Mouse (Mus musculus): ENCODE data around the gene Cxcl16.

DNA sequence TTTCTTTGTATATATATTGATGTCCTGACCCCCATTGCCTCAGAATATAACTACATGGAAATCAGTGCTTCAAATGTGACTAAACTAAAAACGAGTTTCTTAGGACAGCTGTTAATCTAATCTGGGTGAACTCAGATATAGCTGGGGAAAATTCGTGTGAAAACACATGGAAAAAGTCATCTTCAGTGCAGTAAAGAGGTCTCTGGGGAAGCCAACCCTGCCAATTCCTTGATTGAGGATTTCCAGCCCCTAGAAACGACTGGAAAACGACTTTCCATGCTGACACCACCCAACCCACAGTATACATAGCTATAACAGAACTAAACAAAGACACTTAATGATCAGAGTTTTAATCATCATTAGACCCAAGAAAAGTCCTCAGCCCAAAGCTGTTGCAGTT is 28.0 kb upstream of the Cxcl16 start:
- TF ChIP-seq POLR2A (IDR thresholded peaks at IDR 0.05; ENCODE audit: insufficient read depth, low read depth, low read length) (no peak), CTCF (IDR thresholded peaks at IDR 0.05; ENCODE audit: insufficient read depth, low read depth, low read length) (no peak)

Measured in olfactory bulb, adult 2 months (tissue).